In the genomic region with DNA sequence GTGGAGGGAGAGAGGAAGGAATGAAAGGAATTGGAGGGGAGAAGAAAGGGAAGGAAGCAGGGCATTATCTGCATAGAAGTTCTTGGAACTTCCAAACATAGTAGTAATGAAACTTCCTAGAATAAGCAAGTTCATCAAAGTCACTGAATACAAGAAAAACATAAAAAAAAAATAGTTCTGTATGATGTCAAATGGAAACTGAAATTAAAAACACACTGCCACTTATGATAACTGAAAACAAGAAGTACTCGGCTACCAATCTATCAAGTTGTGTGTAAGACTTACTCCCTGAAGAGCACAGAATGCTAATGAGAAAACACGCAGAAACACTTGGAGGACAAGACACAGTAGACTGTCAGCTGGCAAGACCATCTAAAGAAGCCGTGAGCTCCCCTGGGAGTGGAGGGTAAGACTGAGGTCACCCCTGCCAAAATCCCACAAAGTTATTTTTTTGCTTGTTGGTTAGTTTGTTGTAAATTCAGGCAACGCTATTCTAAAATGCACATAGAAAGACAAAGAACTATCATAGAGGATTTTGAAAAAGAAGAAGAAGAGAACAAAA, we compare ENCODE assay signal across 23 mouse cellular contexts.
A peak's percentile ranks its signal among the peaks of the same experiment; 100 is the strongest.
DNase-seq lines count a peak whose midpoint lies in the region; ATAC-seq and TF ChIP-seq lines count a peak whose summit lies in the region.
"Had no signal": no experiment of that assay in that cellular context is flagged by ENCODE, and none has a peak within 500 bp of the region (broad histone marks: within the 10 kb centered on the region; RNA-seq: fewer than 3 reads in every experiment).

No protein-coding gene starts in this region.

- DNase-seq in liver, adult 2 months (ENCODE audit: extremely low read depth, low read depth, low spot score), result peak; percentile 39
- DNase-seq in liver, postnatal 0 days, result no peak
- peak; percentile 19 for DNase-seq in induced T-regulatory cell, adult 2 months (ENCODE audit: low read depth)
- no peak for DNase-seq in embryo, embryonic 10 days (ENCODE audit: low spot score)
- DNase-seq: adrenal gland, adult 8-10 months; adrenal gland, postnatal 14 days; adrenal gland, postnatal 36 days; cerebellum, adult 11-12 months; cerebellum, adult 2 months; cerebellum, adult 9-10 months; cerebellum, postnatal 10 days; cerebellum, postnatal 25 days; embryo, embryonic 11 days; forebrain, postnatal 0 days had no signal

- no peak for TF ChIP-seq EP300 in liver, postnatal 0 days (IDR thresholded peaks at IDR 0.05; ENCODE audit: low read depth)

- H3K9ac ChIP-seq in liver, adult 2 months (ENCODE audit: low read depth, low read length), result no peak overlapping the region
- no peak overlapping the region for H3K9ac ChIP-seq in liver, postnatal 0 days (replicated peaks)
- H3K9ac ChIP-seq: embryonic facial prominence, embryonic 13.5 days; embryonic facial prominence, embryonic 15.5 days; forebrain, embryonic 13.5 days; forebrain, embryonic 15.5 days; forebrain, postnatal 0 days had no signal

- no peaks in the 10 kb centered on the region for H3K4me1 ChIP-seq in liver, adult 2 months (ENCODE audit: control insufficient read depth, insufficient read depth, low read length)
- no peaks in the 10 kb centered on the region for H3K4me1 ChIP-seq in liver, postnatal 0 days (ENCODE audit: insufficient read depth)
- H3K4me1 ChIP-seq: embryonic facial prominence, embryonic 15.5 days had no signal

- H3K79me2 ChIP-seq in liver, adult 2 months (ENCODE audit: control insufficient read depth, insufficient read depth, low read length), result no peaks in the 10 kb centered on the region

- TF ChIP-seq POLR2A in liver, adult 2 months (IDR thresholded peaks at IDR 0.05; ENCODE audit: extremely low read depth, insufficient read depth, low read length), result no peak

- no peaks in the 10 kb centered on the region for H3K36me3 ChIP-seq in liver, adult 2 months (ENCODE audit: control insufficient read depth, insufficient read depth, low read length)
- no peaks in the 10 kb centered on the region for H3K36me3 ChIP-seq in liver, postnatal 0 days (replicated peaks; ENCODE audit: insufficient read depth, low read length)
- H3K36me3 ChIP-seq: embryonic facial prominence, embryonic 13.5 days; embryonic facial prominence, embryonic 15.5 days; forebrain, embryonic 15.5 days; G1E had no signal

- WGBS in liver, adult 2 months, result 78% methylated on average over 4 of the region's 4 CpGs
- 61% methylated on average over 4 of the region's 4 CpGs for WGBS in liver, postnatal 0 days (ENCODE audit: insufficient replicate concordance)

- ATAC-seq in liver, postnatal 0 days, result no peak
- ATAC-seq in erythroid progenitor cell, adult 5-6 weeks (replicated peaks; ENCODE audit: low FRiP score, poor library complexity, severe bottlenecking), result no peak
- ATAC-seq: activated CD4-positive, CD25-positive, alpha-beta regulatory T cell, adult 4 months; forebrain, embryonic 13.5 days; forebrain, embryonic 15.5 days; forebrain, postnatal 0 days; Patski had no signal

- H3K27ac ChIP-seq in liver, adult 2 months (replicated peaks; ENCODE audit: insufficient read depth, low read depth, low read length), result no peak overlapping the region
- H3K27ac ChIP-seq in liver, postnatal 0 days (ENCODE audit: low read depth), result no peak overlapping the region
- H3K27ac ChIP-seq: embryonic facial prominence, embryonic 13.5 days; embryonic facial prominence, embryonic 15.5 days; forebrain, embryonic 13.5 days; forebrain, embryonic 15.5 days had no signal

- no peak for TF ChIP-seq CTCF in liver, adult 2 months (IDR thresholded peaks at IDR 0.05; ENCODE audit: low read depth, low read length)
- no peak for TF ChIP-seq CTCF in liver, postnatal 0 days (IDR thresholded peaks at IDR 0.05; ENCODE audit: low read depth)

- no peaks in the 10 kb centered on the region for H3K9me3 ChIP-seq in liver, postnatal 0 days (ENCODE audit: low read length)
- H3K9me3 ChIP-seq: embryonic facial prominence, embryonic 13.5 days; embryonic facial prominence, embryonic 15.5 days; forebrain, embryonic 13.5 days; forebrain, embryonic 15.5 days had no signal

- 0 out of 2 replicates have a peak, but pooled peaks cover 3% of the 10 kb centered on the region for H3K27me3 ChIP-seq in liver, adult 2 months (ENCODE audit: control insufficient read depth, insufficient read depth, low read length)
- H3K27me3 ChIP-seq in liver, postnatal 0 days (ENCODE audit: insufficient read depth, low read length), result no peaks in the 10 kb centered on the region
- H3K27me3 ChIP-seq: embryonic facial prominence, embryonic 13.5 days; embryonic facial prominence, embryonic 15.5 days; forebrain, embryonic 13.5 days; forebrain, embryonic 15.5 days had no signal

- no peak overlapping the region for H3K4me3 ChIP-seq in liver, adult 2 months (ENCODE audit: insufficient read depth, low read depth, low read length)
- H3K4me3 ChIP-seq in liver, postnatal 0 days (ENCODE audit: low read depth, low read length), result no peak overlapping the region
- H3K4me3 ChIP-seq: embryonic facial prominence, embryonic 13.5 days; embryonic facial prominence, embryonic 15.5 days; erythroblast, embryonic 14.5 days; forebrain, embryonic 13.5 days; forebrain, embryonic 15.5 days had no signal

- H3K4me2 ChIP-seq in liver, postnatal 0 days (ENCODE audit: low read depth, low read length), result no peak overlapping the region
- H3K4me2 ChIP-seq: embryonic facial prominence, embryonic 13.5 days; embryonic facial prominence, embryonic 15.5 days; forebrain, embryonic 13.5 days; forebrain, embryonic 15.5 days had no signal

Comparison
In these comparisons a context has a peak if more than half of its experiments do, and no peak if none do; other contexts are left out.
1. DNase-seq: peak in liver, adult 2 months (single experiment) and induced T-regulatory cell, adult 2 months (single experiment); none in liver, postnatal 0 days (single experiment) and embryo, embryonic 10 days (single experiment).